ENCODE assay signal across 7 mouse cellular contexts in the genomic region with DNA sequence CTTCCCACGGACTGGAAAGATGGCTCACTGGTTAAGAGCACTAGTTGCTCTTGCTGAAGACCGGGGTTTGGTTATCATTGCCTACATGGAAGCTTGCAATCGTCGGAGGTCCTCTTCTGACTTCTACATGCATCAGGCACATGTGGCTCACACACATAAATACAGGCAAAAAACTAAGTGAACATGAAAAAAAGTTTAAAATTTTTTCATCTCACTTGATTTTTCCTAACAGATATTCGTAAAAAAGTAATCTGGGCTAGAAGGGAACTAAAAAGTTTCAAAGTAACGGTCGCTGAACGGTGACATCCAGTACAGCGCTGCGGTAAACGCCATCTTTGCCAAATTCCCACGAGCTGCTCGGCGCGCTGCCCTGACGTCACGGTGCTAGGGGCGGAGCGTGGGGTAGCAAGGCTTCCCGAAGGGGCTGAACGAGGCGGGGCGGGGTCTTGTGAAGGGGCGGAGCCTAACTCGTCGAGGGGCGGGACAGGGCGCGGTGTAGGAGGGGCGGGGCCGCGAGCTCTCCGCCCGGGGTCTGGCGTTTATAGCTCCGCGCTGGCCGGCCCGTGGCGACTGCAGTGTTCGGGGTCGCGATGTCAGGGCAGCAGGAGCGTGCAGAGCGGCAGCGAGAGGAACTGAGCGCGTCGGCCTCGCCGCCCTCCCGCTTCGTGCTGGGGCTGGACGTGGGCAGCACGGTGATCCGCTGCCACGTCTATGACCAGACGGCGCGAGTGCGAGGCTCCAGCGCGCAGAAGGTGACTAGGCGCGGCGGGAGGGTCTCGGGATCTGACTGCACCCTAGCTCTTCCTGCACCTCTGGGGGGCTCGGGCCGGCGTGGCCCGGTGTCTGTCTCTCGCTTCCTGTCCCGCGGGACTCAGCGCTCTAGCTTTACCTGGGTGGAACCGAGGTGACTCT. TPM values are rescaled to one million over a fixed set of nuclear protein-coding genes. Genes with fewer than 3 reads are reported as not detected.
DNase-seq lines count a peak whose midpoint lies in the region; ATAC-seq and TF ChIP-seq lines count a peak whose summit lies in the region.

Gene Gk5 (plus strand): TSS at position 502 of the 912 bp plus-strand sequence.

- DNase-seq in adrenal gland, postnatal 36 days, result peak; percentile 99 to 100
- peak; percentile 96 to 99 for DNase-seq in heart, adult 2 months
- DNase-seq in kidney, adult 8-10 months, result peak; percentile 94 to 96
- DNase-seq in spleen, postnatal 10 days (ENCODE audit: low spot score in 2 of 2), result peak; percentile 97 to 100

- peak within 1 kb of the TSS; percentile 79 for H3K9ac ChIP-seq in embryonic facial prominence, embryonic 13.5 days
- H3K9ac ChIP-seq in heart, adult 2 months (ENCODE audit: low read depth, low read length), result peak within 1 kb of the TSS; percentile 95
- peak within 1 kb of the TSS; percentile 82 for H3K9ac ChIP-seq in limb, embryonic 13.5 days
- H3K9ac ChIP-seq in midbrain, embryonic 16.5 days (ENCODE audit: low read depth, low read length), result peak within 1 kb of the TSS; percentile 74

- H3K36me3 ChIP-seq in embryonic facial prominence, embryonic 13.5 days, result no peaks in the 10 kb centered on the region
- H3K36me3 ChIP-seq in heart, adult 2 months (ENCODE audit: control insufficient read depth, insufficient read depth, low read length), result no peaks in the 10 kb centered on the region
- H3K36me3 ChIP-seq in limb, embryonic 13.5 days, result no peaks in the 10 kb centered on the region
- H3K36me3 ChIP-seq in midbrain, embryonic 16.5 days (ENCODE audit: control insufficient read depth, insufficient read depth, low read length), result no peaks in the 10 kb centered on the region

- no peaks in the 10 kb centered on the region for H3K27me3 ChIP-seq in embryonic facial prominence, embryonic 13.5 days
- H3K27me3 ChIP-seq in heart, adult 2 months (ENCODE audit: control insufficient read depth, insufficient read depth, low read length), result no peaks in the 10 kb centered on the region
- H3K27me3 ChIP-seq in limb, embryonic 13.5 days, result no peaks in the 10 kb centered on the region
- H3K27me3 ChIP-seq in midbrain, embryonic 16.5 days (ENCODE audit: control insufficient read depth, insufficient read depth, low read depth, low read length), result no peaks in the 10 kb centered on the region

- H3K27ac ChIP-seq in embryonic facial prominence, embryonic 13.5 days, result peak within 1 kb of the TSS; percentile 55; the same call in 1 of the 2 replicates
- H3K27ac ChIP-seq in heart, adult 2 months, result peak within 1 kb of the TSS; percentile 80
- H3K27ac ChIP-seq in limb, embryonic 13.5 days, result no peak within 1 kb of the TSS
- H3K27ac ChIP-seq in midbrain, embryonic 16.5 days (ENCODE audit: low read length), result peak within 1 kb of the TSS; percentile 12; the same call in 1 of the 2 replicates

- peak within 1 kb of the TSS; percentile 76 for H3K4me2 ChIP-seq in embryonic facial prominence, embryonic 13.5 days
- peak within 1 kb of the TSS; percentile 77 for H3K4me2 ChIP-seq in limb, embryonic 13.5 days (replicated peaks)
- H3K4me2 ChIP-seq in midbrain, embryonic 16.5 days (ENCODE audit: low read length), result peak within 1 kb of the TSS; percentile 70

- TF ChIP-seq EP300 in heart, adult 2 months (IDR thresholded peaks at IDR 0.05; ENCODE audit: insufficient read depth, low read depth, low read length), result peak; percentile 65; the same call in 1 of the 2 replicates

- H3K9me3 ChIP-seq in embryonic facial prominence, embryonic 13.5 days, result no peaks in the 10 kb centered on the region
- H3K9me3 ChIP-seq in limb, embryonic 13.5 days, result no peaks in the 10 kb centered on the region
- no peaks in the 10 kb centered on the region for H3K9me3 ChIP-seq in midbrain, embryonic 16.5 days (replicated peaks; ENCODE audit: control insufficient read depth, low read length, poor library complexity, severe bottlenecking)

- no peak for TF ChIP-seq CTCF in heart, adult 2 months (IDR thresholded peaks at IDR 0.05)

- WGBS in embryonic facial prominence, embryonic 13.5 days, result 1% methylated on average over 76 of the region's 76 CpGs
- WGBS in heart, adult 2 months, result 1% methylated on average over 76 of the region's 76 CpGs
- under 1% methylated on average over 76 of the region's 76 CpGs for WGBS in limb, embryonic 13.5 days
- under 1% methylated on average over 74 of the region's 76 CpGs for WGBS in midbrain, embryonic 16.5 days

- peak; percentile 94 for ATAC-seq in embryonic facial prominence, embryonic 13.5 days (ENCODE audit: insufficient number of reproducible peaks, insufficient read depth, low FRiP score, low TSS enrichment, low read depth)
- peak; percentile 97 for ATAC-seq in limb, embryonic 13.5 days (ENCODE audit: low FRiP score, low read depth)
- ATAC-seq in midbrain, embryonic 16.5 days, result peak; percentile 96

- intact Hi-C loops in heart, adult 2 months (cut with DNase I), result loop anchor here (5.0 kb wide), 1 partner anchor 167 kb away; the partner anchor contains the start of gene Xrn1

- peak within 1 kb of the TSS; percentile 74 for H3K4me3 ChIP-seq in embryonic facial prominence, embryonic 13.5 days
- peak within 1 kb of the TSS; percentile 66 for H3K4me3 ChIP-seq in heart, adult 2 months
- peak within 1 kb of the TSS; percentile 70 for H3K4me3 ChIP-seq in limb, embryonic 13.5 days
- peak within 1 kb of the TSS; percentile 77 for H3K4me3 ChIP-seq in midbrain, embryonic 16.5 days (ENCODE audit: low read depth, low read length)

- H3K4me1 ChIP-seq in embryonic facial prominence, embryonic 13.5 days, result peaks cover 12% of the 10 kb centered on the region; the same call in 1 of the 2 replicates
- H3K4me1 ChIP-seq in heart, adult 2 months (ENCODE audit: control insufficient read depth, insufficient read depth, low read length), result no peaks in the 10 kb centered on the region
- 0 out of 2 replicates have a peak, but pooled peaks cover 2% of the 10 kb centered on the region for H3K4me1 ChIP-seq in limb, embryonic 13.5 days
- H3K4me1 ChIP-seq in midbrain, embryonic 16.5 days (ENCODE audit: control insufficient read depth, insufficient read depth, low read length), result no peaks in the 10 kb centered on the region; the same call in 1 of the 2 replicates

- peak; percentile 85 for TF ChIP-seq POLR2A in heart, adult 2 months (IDR thresholded peaks at IDR 0.05; ENCODE audit: insufficient read depth, low read depth, low read length)

- no peaks in the 10 kb centered on the region; the same call in 1 of the 2 replicates for H3K79me2 ChIP-seq in heart, adult 2 months (replicated peaks; ENCODE audit: control insufficient read depth, insufficient read depth, low read length)

RNA-seq across cellular contexts. Expression of gene Gk5, which starts in this region (rescaled TPM):
- 1 to 10 TPM; 8.0 to 8.3 TPM for total RNA-seq in adrenal gland, postnatal 36 days (2021)
- polyA plus RNA-seq in embryonic facial prominence, embryonic 13.5 days (2015; fragmentation: Nextera tagmentation; extraction: Ambion mirVana), result 6.2 and 6.8 TPM in 2 replicates
- 1 to 10 TPM; 2.7 to 3.1 TPM for total RNA-seq in heart, adult 2 months (2021)
- 2.0 and 3.4 TPM in 2 replicates for polyA plus RNA-seq in heart, adult 2 months (2012; rRNA removed)
- 6.2 and 6.3 TPM in 2 replicates for polyA plus RNA-seq in limb, embryonic 13.5 days (2015; fragmentation: Nextera tagmentation; extraction: Ambion mirVana)
- polyA plus RNA-seq in midbrain, embryonic 16.5 days (2015; fragmentation: Nextera tagmentation; extraction: Ambion mirVana), result 2.4 and 2.9 TPM in 2 replicates
